3 mouse cellular contexts compared by ENCODE assay signal in genomic region chrX:105083013-105083412, GRCm38 (mm10). TPM values are rescaled to one million over a fixed set of nuclear protein-coding genes. Genes with fewer than 3 reads are reported as not detected.
DNase-seq lines count a peak whose midpoint lies in the region; TF ChIP-seq lines count a peak whose summit lies in the region.
"Not testable (repeated sequence)": the region's sequence is repeated elsewhere in the genome, so short reads cannot be mapped to it uniquely, and the experiment has no call there.

No protein-coding gene starts in this region.

- TF ChIP-seq CTCF in MEL (IDR thresholded peaks at IDR 0.05 in 2 of 3, conservative IDR thresholded peaks at IDR 0.05 in 1 of 3; ENCODE audit: control insufficient read depth in 1 of 3, insufficient read depth in 1 of 3, low read depth in 2 of 3, low read length in 3 of 3, poor library complexity in 1 of 3, severe bottlenecking in 1 of 3); bone marrow macrophage, adult 2 months (IDR thresholded peaks at IDR 0.05; ENCODE audit: low read depth, low read length): not testable (repeated sequence)

- 0 out of 2 replicates have a peak overlapping the region, but pooled peaks have one; percentile 32 for H3K27ac ChIP-seq in MEL (ENCODE audit: control insufficient read depth, low read depth, low read length)
- peak overlapping the region; percentile 30; the same call in 1 of the 2 replicates for H3K27ac ChIP-seq in bone marrow macrophage, adult 2 months (ENCODE audit: insufficient read depth, low read depth, low read length)

- H3K9ac ChIP-seq in MEL (ENCODE audit: control insufficient read depth, low read depth, low read length, poor library complexity, severe bottlenecking), result not testable (repeated sequence)

- TF ChIP-seq EP300 in MEL (IDR thresholded peaks at IDR 0.05; ENCODE audit: low read depth in 1 of 2, low read length in 2 of 2), result not testable (repeated sequence)

- not testable (repeated sequence) for H3K4me1 ChIP-seq in MEL (ENCODE audit: control insufficient read depth in 1 of 2, insufficient read depth in 2 of 2, low read length in 2 of 2); bone marrow macrophage, adult 2 months (ENCODE audit: control insufficient read depth, insufficient read depth, low read length)

- H3K36me3 ChIP-seq in MEL (ENCODE audit: control insufficient read depth in 1 of 2, insufficient read depth in 2 of 2, low read length in 2 of 2), result peaks cover 6 to 20% of the 10 kb centered on the region in 2 experiments

- H3K27me3 ChIP-seq in MEL (ENCODE audit: control insufficient read depth in 1 of 2, insufficient read depth in 2 of 2, low read length in 2 of 2), result not testable (repeated sequence)

- TF ChIP-seq POLR2A in MEL (IDR thresholded peaks at IDR 0.05; ENCODE audit: control insufficient read depth in 1 of 2, insufficient read depth in 1 of 2, low read depth in 1 of 2, low read length in 2 of 2, poor library complexity in 1 of 2); bone marrow macrophage, adult 2 months (IDR thresholded peaks at IDR 0.05; ENCODE audit: borderline replicate concordance, low read depth, low read length): not testable (repeated sequence)

- H3K4me3 ChIP-seq in MEL (ENCODE audit: control insufficient read depth in 1 of 2, insufficient read depth in 1 of 2, low read depth in 2 of 2, low read length in 2 of 2); bone marrow macrophage, adult 2 months (ENCODE audit: insufficient read depth, low read length): not testable (repeated sequence)

- DNase-seq in MEL (ENCODE audit: low read depth, low spot score) (peak; percentile 65), MEL-GATA-1-ER (ENCODE audit: extremely low read depth, low read depth) (peak; percentile 65)

- H3K79me2 ChIP-seq in MEL (ENCODE audit: control insufficient read depth, insufficient read depth, low read length, poor library complexity), result peaks cover 11% of the 10 kb centered on the region

- H3K9me3 ChIP-seq in MEL (replicated peaks; ENCODE audit: insufficient read depth, low read length), result not testable (repeated sequence)

- not testable (repeated sequence) for TF ChIP-seq RAD21 in MEL (IDR thresholded peaks at IDR 0.05; ENCODE audit: low read depth, low read length)

TF ChIP-seq in MEL, 35 proteins besides CTCF, POLR2A, EP300 and RAD21:
- TF ChIP-seq USF1 (IDR thresholded peaks at IDR 0.05; ENCODE audit: low read depth, low read length) (0 out of 2 replicates have a peak, but pooled peaks have one; percentile 26), MYC (IDR thresholded peaks at IDR 0.05; ENCODE audit: low read depth, low read length) (peak; percentile 67; the same call in 1 of the 2 replicates), SIN3A (IDR thresholded peaks at IDR 0.05; ENCODE audit: low read length) (peak; percentile 60; the same call in 1 of the 2 replicates), BHLHE40 (IDR thresholded peaks at IDR 0.05; ENCODE audit: borderline replicate concordance, low read depth, low read length) (peak; percentile 50; the same call in 1 of the 2 replicates), MAX (IDR thresholded peaks at IDR 0.05; ENCODE audit: low read length) (0 out of 2 replicates have a peak, but pooled peaks have one; percentile 42), GATA1 (IDR thresholded peaks at IDR 0.05; ENCODE audit: low read depth, low read length) (0 out of 2 replicates have a peak, but pooled peaks have one; percentile 14), ETS1 (IDR thresholded peaks at IDR 0.05; ENCODE audit: low read depth, low read length) (peak; percentile 75), MXI1 (IDR thresholded peaks at IDR 0.05; ENCODE audit: low read depth, low read length) (peak; percentile 59)

RNA-seq across cellular contexts. Expression of gene Pbdc1, which starts 3.5 kb away (rescaled TPM):
- total RNA-seq in MEL (2012; rRNA removed), result 43.8 and 45.4 TPM in 2 replicates
- polyA plus RNA-seq in MEL (2012; ENCODE audit: insufficient read depth in 1 of 2, insufficient read length in 2 of 2, low read depth in 1 of 2, low replicate concordance in 2 of 2, missing spikeins in 1 of 2), result 10 to 100 TPM in 1 of 2 experiments, not detected in 1; 54.8 TPM
- polyA plus RNA-seq in bone marrow macrophage, adult 2 months (2012; ENCODE audit: insufficient read depth, insufficient read length, missing spikeins), result 24.0 and 26.6 TPM in 2 replicates

RNA-seq across cellular contexts. Expression of gene Magee1, which starts 37.2 kb away (rescaled TPM):
- 0.33 and 0.35 TPM in 2 replicates for total RNA-seq in MEL (2012; rRNA removed)
- under 1 TPM in 1 of 2 experiments, not detected in 1; 0.89 TPM for polyA plus RNA-seq in MEL (2012; ENCODE audit: insufficient read depth in 1 of 2, insufficient read length in 2 of 2, low read depth in 1 of 2, low replicate concordance in 2 of 2, missing spikeins in 1 of 2)
- 3.8 and 5.1 TPM in 2 replicates for polyA plus RNA-seq in bone marrow macrophage, adult 2 months (2012; ENCODE audit: insufficient read depth, insufficient read length, missing spikeins)
